Mouse (Mus musculus) heart, postnatal 36 days (tissue): ENCODE measurements at regions not wholly inside any gene's neighbourhood (a gene's known extent, or its start where the extent isn't known, plus 50 kb on each side); places are given as distances from the start of the nearest gene placed in this dataset.

Experiments used
- DNase-seq, 2 experiments: peaks; one replicate each; pipeline ENCODE4 v3.0.0; 2021 to 2022
- intact Hi-C: fragments of 180-260 bp; cut with DNase I; formaldehyde crosslinking; loops from one replicate; pipeline ENCODE4 v1.15.1; 2025

- intact Hi-C loops, result no loop called here
- no peak for DNase-seq
Observed at GRCm38 (mm10) chr2:135580051-135580450, 78.8 kb upstream of the Plcb4 start.

GRCm38 (mm10) chr2:135582341-135582740, 76.5 kb upstream of the Plcb4 start:
- intact Hi-C loops, result no loop called here
- DNase-seq, result no peak

GRCm38 (mm10) chr2:135606306-135606705, 52.5 kb upstream of the Plcb4 start:
- no peak for DNase-seq
- intact Hi-C loops, result no loop called here
